Mouse (Mus musculus) frontal cortex, postnatal 10 days (tissue): ENCODE results near the gene Rgs17.
A peak's percentile ranks its signal among the peaks of the same experiment; 100 is the strongest.

Experiments used
- DNase-seq, 2 experiments: peaks; one replicate each; pipeline ENCODE4 v3.0.0; 2022; ENCODE audit warnings: low spot score in 2 of 2, mixed read lengths in 1 of 2

Rgs17 gene

GRCm38 (mm10) chr10:5823740-5824491 is 98.3 kb downstream of the Rgs17 start, which contains the start of gene Mtrf1l:
Gene Mtrf1l, minus strand, starts transcription at chr10:5823910.
- DNase-seq, result peak; percentile 94 to 95

DNA sequence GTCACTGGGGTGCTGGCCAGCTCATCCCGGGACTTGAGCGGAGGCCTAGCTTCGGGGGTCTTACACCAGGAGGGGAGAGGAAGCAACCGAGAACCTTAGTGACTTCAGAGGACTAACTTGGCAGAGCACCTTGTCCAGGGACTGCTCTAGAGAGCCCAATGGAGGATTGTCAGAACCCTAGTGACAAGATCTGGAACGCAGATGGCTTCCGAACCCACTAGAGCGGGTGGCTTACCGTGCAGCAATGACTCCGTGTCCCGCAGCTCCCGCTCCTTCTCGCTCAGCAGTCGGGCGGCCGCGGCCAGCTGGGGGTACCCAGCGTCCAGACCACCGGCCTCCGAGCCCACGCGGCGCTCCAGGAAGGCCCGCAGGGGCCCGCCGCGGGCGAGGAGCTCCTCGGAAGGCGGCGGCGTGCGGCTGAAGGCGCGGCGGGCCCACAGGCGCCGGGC is 98.9 kb downstream of the Rgs17 start:
- peak in 1 of 2 experiments; percentile 31 for DNase-seq

- DNase-seq, result no peak
Measured at GRCm38 (mm10) chr10:5818772-5819171, 103.4 kb downstream of the Rgs17 start.

DNA sequence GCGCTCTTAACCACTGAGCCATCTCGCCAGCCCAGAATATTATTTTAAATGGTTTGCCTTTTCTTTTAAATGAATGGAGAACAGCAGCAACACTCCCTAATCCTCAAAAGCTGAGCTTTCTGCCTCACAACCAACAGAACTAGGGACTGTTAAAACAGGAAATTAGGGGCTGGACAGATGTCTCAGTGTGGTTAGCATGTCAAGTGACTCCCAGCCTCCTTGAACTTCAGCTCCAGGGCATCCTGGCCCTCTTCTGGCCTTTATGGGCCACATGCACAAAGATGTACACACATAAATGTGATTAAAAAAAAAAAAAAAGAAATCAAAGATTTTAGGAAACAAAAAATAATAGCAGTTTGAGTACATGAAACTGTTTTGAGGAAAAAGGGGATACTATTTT is 106.2 kb downstream of the Rgs17 start:
- no peak for DNase-seq

DNA sequence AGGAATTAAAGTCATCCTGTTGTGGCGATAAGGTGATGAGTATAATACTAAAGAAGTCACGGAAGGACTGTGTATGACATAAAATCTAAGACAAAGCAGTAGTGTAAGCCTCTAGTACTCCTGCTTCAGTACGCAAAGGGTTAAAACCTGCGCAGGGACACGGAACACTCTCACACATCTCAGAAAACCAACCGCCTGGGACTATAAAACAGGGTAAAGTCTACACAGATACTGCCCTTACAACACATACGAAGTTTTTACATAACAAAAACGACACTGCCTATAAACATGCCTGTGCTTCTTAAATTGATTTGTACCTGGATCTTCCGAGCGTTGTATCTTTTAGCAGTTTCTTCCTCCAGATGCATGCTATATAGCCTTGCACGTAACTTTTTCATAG is 108.5 kb downstream of the Rgs17 start:
- DNase-seq, result no peak

DNA sequence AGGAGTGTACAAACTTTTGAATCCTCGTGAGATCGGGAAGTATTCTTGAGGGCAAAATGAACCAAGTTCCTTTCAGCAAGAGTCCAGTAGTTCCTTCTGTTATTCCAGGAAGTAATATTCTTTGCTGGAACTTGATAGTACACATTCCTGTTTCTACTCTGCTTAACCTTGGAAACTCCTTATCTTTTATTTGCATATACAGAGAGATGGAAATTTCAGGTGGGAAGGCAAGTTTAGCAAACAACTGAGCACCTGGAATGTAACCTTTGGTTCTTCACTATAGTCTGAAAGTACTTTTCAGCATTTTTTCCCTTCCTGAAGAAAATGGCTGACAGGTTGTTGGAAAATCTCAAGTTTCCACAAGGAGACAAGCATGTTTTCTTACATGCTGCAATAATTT is 114.5 kb downstream of the Rgs17 start:
- DNase-seq, result no peak

GRCm38 (mm10) chr10:5806996-5807395 is 115.2 kb downstream of the Rgs17 start:
- no peak for DNase-seq

DNA sequence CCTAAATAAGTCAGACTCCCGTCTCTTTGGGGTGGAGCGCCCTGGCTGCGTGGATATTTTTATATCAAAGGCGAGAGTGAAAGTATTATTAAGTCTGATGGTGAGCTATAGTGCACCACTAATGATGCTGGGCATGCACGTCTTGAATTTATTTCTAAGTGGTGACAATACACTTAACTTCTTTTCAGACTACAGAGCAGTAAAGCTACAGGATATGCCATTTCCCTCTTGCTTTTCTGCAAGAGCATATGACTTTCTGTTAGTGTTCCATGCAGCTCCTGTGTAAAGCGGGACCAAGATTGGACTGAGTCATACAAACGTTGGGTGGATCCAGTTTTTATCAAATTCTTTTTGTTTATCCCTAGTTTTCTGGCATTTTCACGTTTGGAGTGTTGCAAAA is 115.8 kb downstream of the Rgs17 start:
- no peak for DNase-seq

DNA sequence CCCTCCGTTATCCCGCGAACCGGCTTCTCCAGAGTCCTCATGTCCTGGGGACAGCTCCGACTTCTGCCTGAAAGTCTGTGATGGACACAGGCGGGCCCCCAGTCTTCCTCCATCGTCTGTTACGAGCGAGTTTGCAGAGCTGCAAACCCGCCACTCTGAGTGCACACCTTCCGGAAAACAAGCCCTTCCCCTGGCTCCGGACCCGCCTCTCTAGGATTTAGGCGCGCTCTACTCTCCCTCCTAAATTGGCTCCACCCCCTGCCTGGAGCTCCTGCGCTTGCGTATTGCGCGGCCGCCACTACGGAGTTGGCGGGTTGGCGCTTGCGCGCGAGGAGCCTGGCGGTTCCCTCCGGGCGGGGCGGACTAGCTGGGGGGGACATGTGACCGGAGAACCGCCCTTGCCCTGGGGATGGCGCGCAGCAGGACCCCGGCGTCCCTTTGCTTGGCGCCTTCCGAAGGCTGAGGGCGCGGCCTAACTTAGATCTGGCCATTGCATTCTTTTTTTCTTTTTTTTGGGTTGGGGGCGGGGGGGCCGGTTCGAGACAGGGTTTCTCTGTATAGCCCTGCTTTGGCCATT is 116.4 kb downstream of the Rgs17 start:
- DNase-seq, result peak; percentile 93 to 95

GRCm38 (mm10) chr10:5805243-5805730 is 116.9 kb downstream of the Rgs17 start, which contains the start of gene Fbxo5:
Gene Fbxo5, minus strand, starts transcription at chr10:5805600.
- DNase-seq, result peak; percentile 98 to 99

DNA sequence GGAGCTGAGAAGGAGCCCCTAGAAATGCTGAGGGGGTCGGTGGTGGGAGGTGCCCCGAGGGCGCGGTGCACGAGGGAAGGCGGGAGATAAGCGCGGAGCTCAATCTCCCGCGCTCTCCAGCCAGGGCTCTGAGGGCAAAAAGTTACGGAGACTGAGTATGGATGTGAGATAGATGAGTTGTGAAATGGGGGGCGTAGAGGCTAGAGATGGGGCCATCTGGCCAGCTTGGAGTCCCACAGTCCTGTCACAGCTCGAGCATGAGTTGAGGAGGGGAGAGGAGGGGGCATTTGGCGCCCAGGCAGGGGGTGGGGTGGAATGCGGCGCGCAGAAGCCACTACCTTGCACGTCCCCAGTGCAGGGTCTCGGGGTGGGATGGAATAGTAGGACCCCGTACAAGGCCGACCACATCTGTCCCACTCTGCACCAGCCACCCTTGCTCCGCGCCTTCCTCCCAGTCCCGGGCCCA is 117.5 kb downstream of the Rgs17 start:
- DNase-seq, result peak; percentile 17 to 19

DNA sequence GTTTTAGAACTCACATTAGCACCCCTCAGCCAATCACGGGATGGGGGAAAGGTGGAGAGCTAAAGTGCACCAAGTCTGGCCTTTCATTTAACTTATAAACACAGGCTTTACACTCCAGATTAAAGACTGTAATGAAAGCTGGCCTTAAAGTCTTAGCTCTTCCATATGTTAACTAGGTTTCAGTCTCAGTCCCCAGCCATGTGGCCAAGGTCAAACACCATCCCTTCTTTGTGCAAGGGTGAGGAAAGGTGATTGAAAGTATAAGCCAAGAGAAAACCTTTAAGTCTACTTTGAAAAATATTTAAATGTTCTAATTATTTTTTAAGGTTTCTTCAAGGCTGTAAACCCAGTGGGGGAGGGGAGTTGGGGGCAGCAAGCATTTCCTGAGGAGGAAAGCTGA is 118.5 kb downstream of the Rgs17 start:
- DNase-seq, result no peak

DNA sequence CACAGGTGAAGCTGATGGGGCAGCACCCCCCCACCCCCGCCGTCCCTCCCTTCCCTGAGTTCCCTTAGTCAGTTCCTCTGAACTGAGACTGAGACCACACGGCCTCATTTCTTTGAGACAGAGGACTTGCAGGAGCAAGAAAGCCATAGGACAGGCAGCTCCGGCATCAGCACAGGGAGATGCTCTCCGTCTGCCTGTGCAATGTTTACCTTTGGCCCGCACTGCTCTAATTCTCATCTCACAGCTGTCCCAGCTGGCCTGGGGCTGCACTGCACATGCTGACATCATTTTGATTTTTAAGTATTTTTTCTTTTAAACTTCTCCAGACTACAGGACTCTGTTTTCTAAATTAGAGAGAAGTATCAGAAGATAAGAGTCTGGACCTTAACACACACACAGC is 119.3 kb downstream of the Rgs17 start:
- no peak for DNase-seq

GRCm38 (mm10) chr10:5800490-5800889 is 121.7 kb downstream of the Rgs17 start:
- no peak for DNase-seq

- DNase-seq, result no peak
Measured at GRCm38 (mm10) chr10:5798069-5798468, 124.1 kb downstream of the Rgs17 start.

- DNase-seq, result peak in 1 of 2 experiments; percentile 53
Measured at GRCm38 (mm10) chr10:5790657-5791056, 131.5 kb downstream of the Rgs17 start.

DNA sequence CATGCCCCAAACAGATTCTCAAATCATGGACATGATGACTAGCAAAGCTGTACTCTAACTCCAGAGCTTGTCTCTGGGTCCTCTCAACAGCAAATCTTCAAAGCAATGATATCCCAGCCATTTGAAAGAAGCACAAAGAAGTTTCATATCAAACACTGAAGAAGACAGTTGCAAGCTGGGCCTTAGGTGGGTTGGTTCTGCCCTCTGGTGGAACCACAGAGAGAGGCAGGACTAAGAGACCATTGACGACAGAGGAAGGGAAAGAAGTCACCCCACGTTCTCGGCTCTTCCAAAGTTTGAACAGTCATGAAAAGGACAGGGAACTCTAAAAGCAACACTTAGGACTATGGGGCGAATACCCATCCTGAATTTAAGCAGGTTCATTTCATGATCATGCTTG is 135.3 kb downstream of the Rgs17 start:
- DNase-seq, result no peak
